Mouse (Mus musculus) cerebellum, adult (tissue): ENCODE measurements around the gene Gm21394.
"Not testable (repeated sequence)": the region's sequence is repeated elsewhere in the genome, so short reads cannot be mapped to it uniquely, and the experiment has no call there.

ENCODE experiments used
- ATAC-seq: cut with Nextera tagmentation; 2 replicates; pipeline ENCODE4 v1.9.2; 2017; ENCODE audit warnings: mild to moderate bottlenecking, moderate library complexity, mixed read lengths; ENCODE audit not compliant: insufficient number of reproducible peaks, low FRiP score, low TSS enrichment

The Gm21394 gene

GRCm38 (mm10) chrY:84564807-84565206 is at the start of gene Gm21394:
Gene Gm21394, minus strand, starts transcription at chrY:84564907.
- not testable (repeated sequence) for ATAC-seq
